Mouse (Mus musculus) ovary, postnatal 36 days (tissue): Measurements from ENCODE around the gene Ankrd65.
"Not testable (repeated sequence)": the region's sequence is repeated elsewhere in the genome, so short reads cannot be mapped to it uniquely, and the experiment has no call there.

ENCODE experiments used
- DNase-seq: peaks from one replicate; pipeline ENCODE4 v3.0.0; 2022; ENCODE audit warnings: low spot score, mixed read lengths

Ankrd65 gene

GRCm38 (mm10) chr4:155790021-155790489 lies at the start of gene Ankrd65:
Ankrd65 (plus strand) TSS chr4:155790439.
- no peak for DNase-seq

- not testable (repeated sequence) for DNase-seq
Measured at GRCm38 (mm10) chr4:155740681-155741080, 49.6 kb upstream of the Ankrd65 start.

- no peak for DNase-seq
Measured at GRCm38 (mm10) chr4:155742684-155743083, 47.6 kb upstream of the Ankrd65 start.

- no peak for DNase-seq
Measured at GRCm38 (mm10) chr4:155744474-155744873, 45.8 kb upstream of the Ankrd65 start.

- no peak for DNase-seq
Measured at GRCm38 (mm10) chr4:155745136-155745535, 45.1 kb upstream of the Ankrd65 start.

GRCm38 (mm10) chr4:155746036-155746548 lies 44.1 kb upstream of the Ankrd65 start:
- no peak for DNase-seq

- no peak for DNase-seq
Measured at GRCm38 (mm10) chr4:155746575-155747490, 43.4 kb upstream of the Ankrd65 start.

- no peak for DNase-seq
Measured at GRCm38 (mm10) chr4:155757011-155757410, 33.2 kb upstream of the Ankrd65 start.

- no peak for DNase-seq
Measured at GRCm38 (mm10) chr4:155759862-155760612, 30.2 kb upstream of the Ankrd65 start.

- peak; percentile 96 for DNase-seq
Measured at GRCm38 (mm10) chr4:155760613-155761355, 29.5 kb upstream of the Ankrd65 start, which contains the start of gene Atad3a. Atad3a (minus strand) TSS chr4:155761093.

GRCm38 (mm10) chr4:155761356-155762099 lies 28.7 kb upstream of the Ankrd65 start:
- DNase-seq = no peak

- DNase-seq = no peak
Measured at GRCm38 (mm10) chr4:155762357-155762756, 27.9 kb upstream of the Ankrd65 start.

- no peak for DNase-seq
Measured at GRCm38 (mm10) chr4:155769496-155769879, 20.8 kb upstream of the Ankrd65 start.

- DNase-seq = peak; percentile 91
Measured at GRCm38 (mm10) chr4:155769880-155770512, 20.2 kb upstream of the Ankrd65 start.

GRCm38 (mm10) chr4:155770626-155771025 lies 19.6 kb upstream of the Ankrd65 start:
- no peak for DNase-seq

GRCm38 (mm10) chr4:155771706-155772105 lies 18.5 kb upstream of the Ankrd65 start:
- DNase-seq = no peak

GRCm38 (mm10) chr4:155772786-155773185 lies 17.5 kb upstream of the Ankrd65 start:
- DNase-seq = no peak

GRCm38 (mm10) chr4:155773335-155774078 lies 16.7 kb upstream of the Ankrd65 start:
- DNase-seq = no peak

- peak; percentile 87 for DNase-seq
Measured at GRCm38 (mm10) chr4:155774280-155774754, 15.9 kb upstream of the Ankrd65 start, which contains the start of gene Vwa1. Vwa1 (minus strand) TSS chr4:155774698.
